Mouse (Mus musculus): ENCODE measurements around the gene Dusp1. TPM values are rescaled to one million over a fixed set of nuclear protein-coding genes. Genes with fewer than 3 reads are reported as not detected.

Dusp1 gene
- 10 to 100 TPM; 43.8 to 46.4 TPM for total RNA-seq (2021)
- long read RNA-seq, experiment 1, transcript Dusp1-202 (4 exons, 1,990 nt): major isoform, 35 of 37 reads
- long read RNA-seq, experiment 1, partial matches to known transcripts: 0 of 37 reads
- long read RNA-seq, experiment 1, other reads (novel, unspliced or antisense): 2 of 37 reads
- long read RNA-seq, experiment 2, transcript Dusp1-202 (4 exons, 1,990 nt): major isoform, 62 of 83 reads
- long read RNA-seq, experiment 2, partial matches to known transcripts: 5 of 83 reads
- long read RNA-seq, experiment 2, other reads (novel, unspliced or antisense): 16 of 83 reads

- DNase-seq (ENCODE audit: low spot score in 2 of 2): no peak
These were observed at the start of gene Dusp1 for GRCm38 (mm10) chr17:26561651-26562181. Gene Dusp1 (minus strand): TSS chr17:26562128.

- no peak for DNase-seq (ENCODE audit: low spot score in 2 of 2)
These were observed 49.4 kb upstream of the Dusp1 start for GRCm38 (mm10) chr17:26611328-26611727.

- DNase-seq (ENCODE audit: low spot score in 2 of 2): no peak
These were observed 47.9 kb upstream of the Dusp1 start for GRCm38 (mm10) chr17:26609820-26610219.

- no peak for DNase-seq (ENCODE audit: low spot score in 2 of 2)
These were observed 46.9 kb upstream of the Dusp1 start for GRCm38 (mm10) chr17:26608877-26609276.

GRCm38 (mm10) chr17:26608348-26608747 lies 46.4 kb upstream of the Dusp1 start:
- DNase-seq (ENCODE audit: low spot score in 2 of 2): no peak

- DNase-seq (ENCODE audit: low spot score in 2 of 2): no peak
These were observed 44.6 kb upstream of the Dusp1 start for GRCm38 (mm10) chr17:26606516-26606915.

- no peak for DNase-seq (ENCODE audit: low spot score in 2 of 2)
These were observed 43.7 kb upstream of the Dusp1 start for GRCm38 (mm10) chr17:26605636-26606035.

- DNase-seq (ENCODE audit: low spot score in 2 of 2): no peak
These were observed 41.4 kb upstream of the Dusp1 start for GRCm38 (mm10) chr17:26603311-26603710.

- no peak for DNase-seq (ENCODE audit: low spot score in 2 of 2)
These were observed 40.5 kb upstream of the Dusp1 start for GRCm38 (mm10) chr17:26602371-26602885.

- no peak for DNase-seq (ENCODE audit: low spot score in 2 of 2)
These were observed 40.0 kb upstream of the Dusp1 start for GRCm38 (mm10) chr17:26601926-26602325.

GRCm38 (mm10) chr17:26601514-26601913 lies 39.6 kb upstream of the Dusp1 start:
- no peak for DNase-seq (ENCODE audit: low spot score in 2 of 2)

- DNase-seq (ENCODE audit: low spot score in 2 of 2): no peak
These were observed 39.1 kb upstream of the Dusp1 start for GRCm38 (mm10) chr17:26600913-26601447.

GRCm38 (mm10) chr17:26598845-26599244 lies 36.9 kb upstream of the Dusp1 start:
- DNase-seq (ENCODE audit: low spot score in 2 of 2): no peak

GRCm38 (mm10) chr17:26596856-26597481 lies 35.0 kb upstream of the Dusp1 start:
- no peak for DNase-seq (ENCODE audit: low spot score in 2 of 2)

GRCm38 (mm10) chr17:26596168-26596658 lies 34.3 kb upstream of the Dusp1 start:
- no peak for DNase-seq (ENCODE audit: low spot score in 2 of 2)

- no peak for DNase-seq (ENCODE audit: low spot score in 2 of 2)
These were observed 33.7 kb upstream of the Dusp1 start for GRCm38 (mm10) chr17:26595448-26596167.

- no peak for DNase-seq (ENCODE audit: low spot score in 2 of 2)
These were observed 33.0 kb upstream of the Dusp1 start for GRCm38 (mm10) chr17:26594958-26595357.

- DNase-seq (ENCODE audit: low spot score in 2 of 2): no peak
These were observed 32.2 kb upstream of the Dusp1 start for GRCm38 (mm10) chr17:26594171-26594570.

- DNase-seq (ENCODE audit: low spot score in 2 of 2): no peak
These were observed 31.3 kb upstream of the Dusp1 start for GRCm38 (mm10) chr17:26593199-26593598.

GRCm38 (mm10) chr17:26592510-26592909 lies 30.6 kb upstream of the Dusp1 start:
- no peak for DNase-seq (ENCODE audit: low spot score in 2 of 2)

GRCm38 (mm10) chr17:26587961-26588487 lies 26.1 kb upstream of the Dusp1 start:
- no peak for DNase-seq (ENCODE audit: low spot score in 2 of 2)

All from adrenal gland, postnatal 4 days (tissue).